Mouse (Mus musculus) cortical plate, adult 2 months (tissue): ENCODE results near the gene Pcnx3.

ENCODE experiments used
- CTCF ChIP-seq: fragments of 200-500 bp; IDR thresholded peaks from 2 replicates; pipeline ENCODE4 v1.5.1; 2011; ENCODE audit warnings: mild to moderate bottlenecking, control low read depth, low read length; ENCODE audit not compliant: insufficient read depth; ENCODE audit errors: extremely low read depth
- POLR2A ChIP-seq: fragments of 200-500 bp; IDR thresholded peaks from 2 replicates; pipeline ENCODE4 v1.6.1; 2011; ENCODE audit warnings: mild to moderate bottlenecking, low read length, control low read depth; ENCODE audit not compliant: insufficient read depth; ENCODE audit errors: extremely low read depth

DNA sequence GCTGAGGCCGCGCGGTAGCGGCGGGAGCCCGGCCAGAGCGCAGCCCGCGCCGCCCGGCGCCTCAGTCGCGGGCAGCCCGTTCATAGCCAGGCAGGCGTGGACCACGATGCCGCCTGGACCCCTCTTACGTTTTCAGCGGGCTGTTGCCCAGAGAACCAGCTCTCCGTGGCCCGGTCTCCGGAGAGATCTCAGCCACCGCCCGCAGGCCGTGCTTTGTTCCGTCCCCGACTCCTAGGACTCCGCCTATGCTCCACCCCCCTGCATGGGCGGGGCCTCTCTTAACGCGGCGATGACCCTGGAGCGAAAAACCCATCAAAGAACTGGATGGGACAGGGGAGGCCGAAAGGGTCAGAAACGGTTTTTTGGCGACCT lies 40.7 kb upstream of the Pcnx3 start, which contains the start of gene Fam89b:
- no peak for TF ChIP-seq CTCF
- peak; percentile 89 for TF ChIP-seq POLR2A
